Mouse (Mus musculus) right cerebral cortex, postnatal 14 days (tissue): ENCODE results near the gene Urb1.
"Not testable (repeated sequence)": the region's sequence is repeated elsewhere in the genome, so short reads cannot be mapped to it uniquely, and the experiment has no call there.

Source experiments
- DNase-seq: peaks from one replicate; pipeline ENCODE4 v3.0.0; 2022

The Urb1 gene

GRCm38 (mm10) chr16:90809975-90810715 is at the start of gene Urb1:
Gene Urb1 (minus strand): TSS chr16:90810413.
- DNase-seq, result peak; percentile 98

- no peak for DNase-seq
Measured at GRCm38 (mm10) chr16:90858206-90858605, 48.0 kb upstream of the Urb1 start.

- DNase-seq, result no peak
Measured at GRCm38 (mm10) chr16:90856552-90857200, 46.5 kb upstream of the Urb1 start.

- DNase-seq, result no peak
Measured at GRCm38 (mm10) chr16:90851621-90852334, 41.6 kb upstream of the Urb1 start.

GRCm38 (mm10) chr16:90850881-90851280 is 40.7 kb upstream of the Urb1 start:
- DNase-seq, result no peak

GRCm38 (mm10) chr16:90849262-90849661 is 39.0 kb upstream of the Urb1 start:
- DNase-seq, result no peak

GRCm38 (mm10) chr16:90848697-90849096 is 38.5 kb upstream of the Urb1 start:
- DNase-seq, result no peak

GRCm38 (mm10) chr16:90845591-90845990 is 35.4 kb upstream of the Urb1 start:
- no peak for DNase-seq

- no peak for DNase-seq
Measured at GRCm38 (mm10) chr16:90845038-90845437, 34.8 kb upstream of the Urb1 start.

GRCm38 (mm10) chr16:90842164-90842563 is 32.0 kb upstream of the Urb1 start:
- no peak for DNase-seq

- no peak for DNase-seq
Measured at GRCm38 (mm10) chr16:90837431-90837830, 27.2 kb upstream of the Urb1 start.

- no peak for DNase-seq
Measured at GRCm38 (mm10) chr16:90833041-90833791, 23.0 kb upstream of the Urb1 start.

- DNase-seq, result no peak
Measured at GRCm38 (mm10) chr16:90832495-90832894, 22.3 kb upstream of the Urb1 start.

GRCm38 (mm10) chr16:90831676-90832075 is 21.5 kb upstream of the Urb1 start:
- no peak for DNase-seq

GRCm38 (mm10) chr16:90830686-90831439 is 20.6 kb upstream of the Urb1 start:
- peak; percentile 50 for DNase-seq

- DNase-seq, result peak; percentile 42
Measured at GRCm38 (mm10) chr16:90829894-90830685, 19.9 kb upstream of the Urb1 start.

GRCm38 (mm10) chr16:90829136-90829535 is 18.9 kb upstream of the Urb1 start:
- no peak for DNase-seq

- no peak for DNase-seq
Measured at GRCm38 (mm10) chr16:90827498-90827897, 17.3 kb upstream of the Urb1 start.

GRCm38 (mm10) chr16:90826457-90826856 is 16.2 kb upstream of the Urb1 start, which contains the start of gene Eva1c:
Gene Eva1c (plus strand): TSS chr16:90826719.
- no peak for DNase-seq

- DNase-seq, result no peak
Measured at GRCm38 (mm10) chr16:90826041-90826440, 15.8 kb upstream of the Urb1 start.

- DNase-seq, result not testable (repeated sequence)
Measured at GRCm38 (mm10) chr16:90823986-90824385, 13.8 kb upstream of the Urb1 start.
